Mouse (Mus musculus): ENCODE data around the gene Kcna2. TPM values are rescaled to one million over a fixed set of nuclear protein-coding genes. Genes with fewer than 3 reads are reported as not detected.

The Kcna2 gene
- polyA plus RNA-seq, 1 experiment from 2014 or later, result not detected

DNA sequence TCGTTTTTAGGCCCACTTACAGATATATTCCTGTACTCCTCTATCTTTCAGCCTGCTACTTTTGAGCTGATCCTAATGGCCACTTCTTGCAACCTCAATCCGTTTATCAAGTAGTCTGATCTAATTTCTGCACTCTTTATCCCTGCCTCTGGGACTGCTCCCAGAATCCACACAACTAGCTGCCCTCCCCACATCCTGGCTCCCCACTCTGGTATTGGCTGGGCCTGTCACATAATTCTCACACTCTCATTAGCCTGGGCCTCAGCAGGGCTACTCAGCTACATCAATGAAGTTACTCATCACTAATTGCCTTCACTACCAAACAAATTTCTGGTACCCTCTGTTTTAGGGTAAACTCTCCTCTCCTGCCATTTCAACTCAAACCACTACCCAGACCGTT, 49.5 kb downstream of the Kcna2 start:
- H3K27me3 ChIP-seq (ENCODE audit: control insufficient read depth, insufficient read depth, low read length), result no peaks in the 10 kb centered on the region
- H3K9me3 ChIP-seq (ENCODE audit: control insufficient read depth, low read length), result no peaks in the 10 kb centered on the region
- no peak overlapping the region for H3K4me3 ChIP-seq (ENCODE audit: low read depth, low read length)
- ATAC-seq (ENCODE audit: insufficient number of reproducible peaks, low FRiP score, low TSS enrichment, low read depth), result no peak
- no peak overlapping the region for H3K27ac ChIP-seq (replicated peaks; ENCODE audit: low read depth, low read length)
- no peak overlapping the region for H3K9ac ChIP-seq (ENCODE audit: low read length)
- H3K4me2 ChIP-seq (ENCODE audit: low read depth, severe bottlenecking), result no peak overlapping the region
- 60% methylated on average over 3 of the region's 3 CpGs for WGBS
- no peak for DNase-seq (ENCODE audit: low spot score)
- H3K36me3 ChIP-seq (ENCODE audit: control insufficient read depth, insufficient read depth, low read length), result no peaks in the 10 kb centered on the region
- no peaks in the 10 kb centered on the region for H3K4me1 ChIP-seq (ENCODE audit: control insufficient read depth, insufficient read depth, low read length)

DNA sequence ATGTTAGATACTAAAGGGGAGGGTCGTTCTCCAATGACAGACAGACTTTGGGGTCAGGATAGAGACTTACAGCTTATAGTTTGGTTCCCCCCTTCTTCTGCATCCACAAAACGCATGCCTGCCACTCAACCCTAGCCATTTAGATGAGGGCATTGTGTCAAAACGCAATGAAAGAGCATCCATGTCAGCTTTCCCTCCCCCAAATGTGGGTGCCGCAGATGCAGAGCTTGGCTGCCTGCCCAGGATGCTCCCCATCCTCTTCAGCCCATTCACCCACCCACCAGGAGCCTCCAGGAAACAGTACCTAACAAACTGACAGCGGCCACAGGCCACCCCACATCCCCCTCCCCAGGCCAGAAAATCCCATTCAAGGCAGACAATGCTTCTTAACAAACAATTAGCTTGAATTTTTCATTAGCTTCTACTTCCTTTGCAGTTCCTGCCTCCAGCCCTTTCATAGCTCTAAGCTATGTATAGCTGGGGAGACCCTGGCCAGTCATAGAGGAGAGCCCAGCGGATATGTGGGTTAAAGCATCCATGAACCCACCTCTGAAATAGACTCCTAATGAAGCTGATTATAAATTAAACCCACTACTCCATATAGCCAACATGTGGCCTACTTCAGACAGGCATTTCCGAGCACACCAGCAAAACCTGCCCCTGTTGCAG, 50.1 kb downstream of the Kcna2 start:
- Histone ChIP-seq H3K27ac (replicated peaks; ENCODE audit: low read depth, low read length) (no peak overlapping the region), H3K9me3 (ENCODE audit: control insufficient read depth, low read length) (no peaks in the 10 kb centered on the region), H3K36me3 (ENCODE audit: control insufficient read depth, insufficient read depth, low read length) (no peaks in the 10 kb centered on the region), H3K4me2 (ENCODE audit: low read depth, severe bottlenecking) (no peak overlapping the region), H3K4me1 (ENCODE audit: control insufficient read depth, insufficient read depth, low read length) (no peaks in the 10 kb centered on the region), H3K9ac (ENCODE audit: low read length) (no peak overlapping the region), H3K27me3 (ENCODE audit: control insufficient read depth, insufficient read depth, low read length) (no peaks in the 10 kb centered on the region), H3K4me3 (ENCODE audit: low read depth, low read length) (no peak overlapping the region)
- WGBS, result 67% methylated on average over 7 of the region's 7 CpGs
- ATAC-seq (ENCODE audit: insufficient number of reproducible peaks, low FRiP score, low TSS enrichment, low read depth) (no peak), DNase-seq (ENCODE audit: low spot score) (no peak)

DNA sequence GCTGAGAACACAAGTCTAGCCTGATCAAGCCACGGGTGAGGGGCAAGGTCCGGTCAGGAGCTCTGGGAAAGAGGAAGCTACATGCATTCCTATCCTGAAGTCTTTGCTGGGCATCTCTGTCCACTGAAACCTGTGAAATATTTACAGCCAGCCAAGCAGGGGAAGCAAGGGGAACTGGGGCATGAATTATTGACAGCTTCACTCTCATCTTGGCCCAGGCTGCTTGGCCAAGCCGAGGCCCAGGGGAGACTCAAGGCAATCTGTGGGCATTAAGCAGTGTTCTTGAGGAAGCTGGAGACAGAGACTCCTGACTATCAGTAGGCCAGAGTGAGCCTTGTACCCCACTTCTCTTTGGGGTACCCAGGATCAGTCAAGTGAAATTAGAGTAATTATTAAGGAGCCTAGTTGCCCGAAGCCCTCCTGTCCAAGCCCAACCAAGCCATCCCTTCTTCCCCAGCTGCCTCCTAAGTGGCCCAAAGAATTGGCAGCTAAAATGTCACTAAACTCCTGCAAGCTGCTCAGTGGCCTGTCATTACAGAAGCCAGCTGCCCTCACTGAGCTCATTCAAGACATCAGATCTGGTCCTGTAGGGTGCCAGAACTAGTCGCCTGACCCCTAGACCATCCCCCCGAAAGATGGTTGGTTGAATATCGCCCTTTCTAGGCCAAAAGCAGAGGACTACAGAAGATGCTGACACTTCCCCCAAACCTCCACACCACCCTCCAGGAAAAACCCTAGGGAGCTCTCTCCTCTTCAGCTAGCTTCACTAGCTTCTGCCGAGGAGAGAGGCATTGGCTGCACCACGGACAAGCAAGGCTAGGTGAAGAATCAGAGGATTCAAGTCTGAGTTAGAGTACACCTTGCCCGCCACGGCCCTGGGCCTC, 53.1 kb downstream of the Kcna2 start:
- no peaks in the 10 kb centered on the region for H3K4me1 ChIP-seq (ENCODE audit: control insufficient read depth, insufficient read depth, low read length)
- H3K4me3 ChIP-seq (ENCODE audit: low read depth, low read length), result no peak overlapping the region
- no peaks in the 10 kb centered on the region for H3K36me3 ChIP-seq (ENCODE audit: control insufficient read depth, insufficient read depth, low read length)
- no peaks in the 10 kb centered on the region for H3K27me3 ChIP-seq (ENCODE audit: control insufficient read depth, insufficient read depth, low read length)
- no peak overlapping the region for H3K9ac ChIP-seq (ENCODE audit: low read length)
- no peak overlapping the region for H3K4me2 ChIP-seq (ENCODE audit: low read depth, severe bottlenecking)
- no peak for DNase-seq (ENCODE audit: low spot score)
- no peaks in the 10 kb centered on the region for H3K9me3 ChIP-seq (ENCODE audit: control insufficient read depth, low read length)
- no peak overlapping the region for H3K27ac ChIP-seq (replicated peaks; ENCODE audit: low read depth, low read length)
- no peak for ATAC-seq (ENCODE audit: insufficient number of reproducible peaks, low FRiP score, low TSS enrichment, low read depth)
- 83% methylated on average over 11 of the region's 11 CpGs for WGBS

DNA sequence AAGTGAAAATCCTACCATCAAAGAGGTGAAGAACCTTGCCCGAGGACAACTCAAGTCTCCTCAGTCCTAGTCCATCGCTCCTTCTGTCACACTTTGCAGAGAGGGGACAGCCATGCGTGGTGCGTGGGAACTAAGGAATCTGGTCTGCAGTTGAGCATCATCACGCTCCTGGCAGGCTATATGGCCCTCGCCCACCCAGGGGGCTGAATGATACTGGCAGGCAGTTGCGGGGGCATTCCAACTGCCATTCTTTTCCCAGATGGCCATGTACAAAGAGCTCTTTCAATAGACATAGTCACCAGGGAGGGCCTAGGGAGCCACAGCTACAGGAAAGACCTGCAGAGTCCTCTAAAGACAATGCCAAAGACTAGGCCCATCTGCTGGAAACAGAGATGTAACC, 57.9 kb downstream of the Kcna2 start:
- no peaks in the 10 kb centered on the region; the same call in 1 of the 2 replicates for H3K27me3 ChIP-seq (ENCODE audit: control insufficient read depth, insufficient read depth, low read length)
- WGBS, result 88% methylated on average over 7 of the region's 7 CpGs

DNA sequence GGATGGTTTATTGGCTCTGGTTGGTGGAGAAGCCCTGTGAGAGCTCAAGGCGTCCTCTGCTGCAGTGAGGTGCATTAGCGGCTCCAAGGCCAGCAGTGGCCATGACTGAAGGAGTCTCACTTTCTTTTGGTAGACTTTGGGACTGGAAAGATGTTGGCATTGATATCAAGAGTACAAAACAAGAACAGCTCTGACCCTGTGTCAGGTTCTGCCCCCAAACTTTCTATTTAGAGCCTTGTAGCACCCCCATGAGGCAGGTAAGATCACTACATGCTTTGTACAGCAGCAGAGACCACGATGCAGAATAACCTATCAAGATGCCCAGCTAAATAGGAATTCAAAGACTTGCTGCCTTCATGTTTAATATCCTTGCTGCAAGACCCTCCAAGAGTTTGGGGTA, 58.5 kb downstream of the Kcna2 start:
- no peak for DNase-seq (ENCODE audit: low spot score)
- H3K9ac ChIP-seq (ENCODE audit: low read length), result no peak overlapping the region
- no peaks in the 10 kb centered on the region for H3K36me3 ChIP-seq (ENCODE audit: control insufficient read depth, insufficient read depth, low read length)
- H3K27me3 ChIP-seq (ENCODE audit: control insufficient read depth, insufficient read depth, low read length), result no peaks in the 10 kb centered on the region; the same call in 1 of the 2 replicates
- H3K9me3 ChIP-seq (ENCODE audit: control insufficient read depth, low read length), result no peaks in the 10 kb centered on the region
- WGBS, result 56% methylated on average over 3 of the region's 3 CpGs
- no peak for ATAC-seq (ENCODE audit: insufficient number of reproducible peaks, low FRiP score, low TSS enrichment, low read depth)
- peak overlapping the region; percentile 33; the same call in 1 of the 2 replicates for H3K4me2 ChIP-seq (ENCODE audit: low read depth, severe bottlenecking)
- H3K4me1 ChIP-seq (ENCODE audit: control insufficient read depth, insufficient read depth, low read length), result peaks cover 3% of the 10 kb centered on the region; the same call in 1 of the 2 replicates
- no peak overlapping the region for H3K4me3 ChIP-seq (ENCODE audit: low read depth, low read length)
- no peak overlapping the region for H3K27ac ChIP-seq (replicated peaks; ENCODE audit: low read depth, low read length)

More for the DNA sequence above, 57.9 kb downstream of the Kcna2 start:
- no peaks in the 10 kb centered on the region for H3K36me3 ChIP-seq (ENCODE audit: control insufficient read depth, insufficient read depth, low read length)
- H3K4me2 ChIP-seq (ENCODE audit: low read depth, severe bottlenecking), result no peak overlapping the region
- no peaks in the 10 kb centered on the region for H3K9me3 ChIP-seq (ENCODE audit: control insufficient read depth, low read length)
- no peak overlapping the region for H3K27ac ChIP-seq (replicated peaks; ENCODE audit: low read depth, low read length)
- no peak overlapping the region for H3K4me3 ChIP-seq (ENCODE audit: low read depth, low read length)
- H3K9ac ChIP-seq (ENCODE audit: low read length), result no peak overlapping the region
- no peak for ATAC-seq (ENCODE audit: insufficient number of reproducible peaks, low FRiP score, low TSS enrichment, low read depth)
- DNase-seq (ENCODE audit: low spot score), result no peak
- peaks cover 3% of the 10 kb centered on the region; the same call in 1 of the 2 replicates for H3K4me1 ChIP-seq (ENCODE audit: control insufficient read depth, insufficient read depth, low read length)

DNA sequence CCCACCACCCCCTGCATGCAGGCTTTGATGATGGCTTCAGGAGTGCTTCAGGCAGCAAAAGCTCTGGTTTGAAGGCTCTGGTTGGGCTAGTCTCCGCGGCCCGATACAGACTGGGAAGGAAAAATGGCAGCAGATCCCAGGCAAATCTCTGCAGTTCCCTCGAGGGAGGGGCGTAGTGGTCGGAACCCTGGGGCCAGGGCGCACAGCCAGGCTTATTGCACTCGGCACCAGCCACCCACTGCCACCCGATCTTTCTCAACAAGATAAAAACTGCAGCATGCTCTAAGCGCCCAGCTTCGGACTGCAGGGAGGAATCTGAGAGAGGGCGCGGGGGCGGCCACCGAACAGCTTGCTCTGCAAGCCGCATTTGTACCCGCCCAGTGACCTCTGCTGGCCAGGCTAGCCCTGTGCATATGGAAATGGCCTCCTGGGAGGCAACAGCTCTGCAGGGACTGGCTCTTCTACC, 58.9 kb downstream of the Kcna2 start:
- no peak overlapping the region for H3K27ac ChIP-seq (replicated peaks; ENCODE audit: low read depth, low read length)
- DNase-seq (ENCODE audit: low spot score) (peak; percentile 55), ATAC-seq (ENCODE audit: insufficient number of reproducible peaks, low FRiP score, low TSS enrichment, low read depth) (no peak; the same call in 1 of the 2 replicates)
- no peak overlapping the region for H3K4me3 ChIP-seq (ENCODE audit: low read depth, low read length)
- H3K4me1 ChIP-seq (ENCODE audit: control insufficient read depth, insufficient read depth, low read length), result peaks cover 3% of the 10 kb centered on the region; the same call in 1 of the 2 replicates
- H3K9me3 ChIP-seq (ENCODE audit: control insufficient read depth, low read length), result no peaks in the 10 kb centered on the region
- H3K36me3 ChIP-seq (ENCODE audit: control insufficient read depth, insufficient read depth, low read length), result no peaks in the 10 kb centered on the region
- H3K4me2 ChIP-seq (ENCODE audit: low read depth, severe bottlenecking), result peak overlapping the region; percentile 33; the same call in 1 of the 2 replicates
- 4% methylated on average over 17 of the region's 17 CpGs for WGBS
- H3K9ac ChIP-seq (ENCODE audit: low read length), result no peak overlapping the region
- H3K27me3 ChIP-seq (ENCODE audit: control insufficient read depth, insufficient read depth, low read length), result no peaks in the 10 kb centered on the region; the same call in 1 of the 2 replicates

DNA sequence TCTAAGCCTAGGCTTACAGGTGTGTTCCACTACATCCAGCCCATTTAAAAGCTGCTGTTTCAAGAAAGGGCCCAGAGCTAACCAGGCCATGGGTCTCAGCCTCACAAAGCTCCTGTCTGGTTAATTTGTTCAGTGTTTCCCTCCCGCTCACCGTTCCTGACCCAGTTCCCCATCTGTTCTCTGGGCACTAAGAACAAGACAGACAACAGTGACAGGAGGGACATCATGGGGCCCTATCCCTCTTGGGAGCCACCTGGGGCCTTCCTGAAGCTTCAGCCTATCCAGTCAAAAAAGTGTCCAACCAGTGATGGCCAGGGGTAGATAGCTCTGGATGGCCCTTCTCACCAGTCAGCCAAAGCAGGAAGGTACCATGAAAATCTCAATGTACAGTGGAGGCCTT, 61.8 kb downstream of the Kcna2 start:
- Histone ChIP-seq H3K36me3 (ENCODE audit: control insufficient read depth, insufficient read depth, low read length) (no peaks in the 10 kb centered on the region), H3K4me3 (ENCODE audit: low read depth, low read length) (no peak overlapping the region), H3K4me1 (ENCODE audit: control insufficient read depth, insufficient read depth, low read length) (peaks cover 3% of the 10 kb centered on the region; the same call in 1 of the 2 replicates), H3K9me3 (ENCODE audit: control insufficient read depth, low read length) (no peaks in the 10 kb centered on the region), H3K27me3 (ENCODE audit: control insufficient read depth, insufficient read depth, low read length) (no peaks in the 10 kb centered on the region; the same call in 1 of the 2 replicates), H3K4me2 (ENCODE audit: low read depth, severe bottlenecking) (no peak overlapping the region), H3K9ac (ENCODE audit: low read length) (no peak overlapping the region), H3K27ac (replicated peaks; ENCODE audit: low read depth, low read length) (no peak overlapping the region)
- 93% methylated on average over 2 of the region's 2 CpGs for WGBS
- ATAC-seq (ENCODE audit: insufficient number of reproducible peaks, low FRiP score, low TSS enrichment, low read depth) (no peak), DNase-seq (ENCODE audit: low spot score) (no peak)

Measured in limb, embryonic 11.5 days (tissue).